Mouse (Mus musculus): ENCODE measurements around the gene Esm1. TPM values are rescaled to one million over a fixed set of nuclear protein-coding genes. Genes with fewer than 3 reads are reported as not detected.
A peak's percentile ranks its signal among the peaks of the same experiment; 100 is the strongest.
"Not testable (repeated sequence)": the region's sequence is repeated elsewhere in the genome, so short reads cannot be mapped to it uniquely, and the experiment has no call there.

Gene Esm1
- polyA plus RNA-seq, 1 experiment from 2014 or later: 3.1 TPM

DNA sequence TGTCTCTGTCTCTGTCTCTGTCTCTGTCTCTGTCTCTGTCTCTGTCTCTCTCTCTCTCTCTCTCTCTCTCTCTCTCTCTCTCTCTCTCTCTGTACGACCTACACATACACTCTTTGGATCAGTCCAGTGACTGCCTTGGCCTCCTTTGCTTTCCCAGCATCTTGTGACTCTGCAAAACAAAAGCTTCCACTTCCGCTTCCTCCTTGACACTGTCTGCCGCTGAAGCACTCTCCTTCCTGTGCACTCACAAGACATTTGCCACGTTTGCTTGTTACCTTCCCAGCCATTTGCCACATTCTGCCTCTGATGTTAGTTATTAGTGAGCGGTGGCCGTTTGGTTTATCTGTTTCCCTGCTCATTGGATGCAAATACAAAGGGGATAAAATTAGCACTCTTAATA is 32.7 kb downstream of the Esm1 start:
- H3K4me1 ChIP-seq: no peaks in the 10 kb centered on the region
- H3K4me2 ChIP-seq (replicated peaks): no peak overlapping the region
- WGBS: 56% methylated on average over 6 of the region's 6 CpGs
- no peak overlapping the region for H3K4me3 ChIP-seq (replicated peaks)
- no peak for ATAC-seq (ENCODE audit: insufficient number of reproducible peaks, low FRiP score, low TSS enrichment, low read depth)
- no peak overlapping the region for H3K27ac ChIP-seq (replicated peaks)
- no peaks in the 10 kb centered on the region for H3K27me3 ChIP-seq
- no peak overlapping the region for H3K9ac ChIP-seq
- no peaks in the 10 kb centered on the region for H3K9me3 ChIP-seq (replicated peaks)
- no peaks in the 10 kb centered on the region for H3K36me3 ChIP-seq

DNA sequence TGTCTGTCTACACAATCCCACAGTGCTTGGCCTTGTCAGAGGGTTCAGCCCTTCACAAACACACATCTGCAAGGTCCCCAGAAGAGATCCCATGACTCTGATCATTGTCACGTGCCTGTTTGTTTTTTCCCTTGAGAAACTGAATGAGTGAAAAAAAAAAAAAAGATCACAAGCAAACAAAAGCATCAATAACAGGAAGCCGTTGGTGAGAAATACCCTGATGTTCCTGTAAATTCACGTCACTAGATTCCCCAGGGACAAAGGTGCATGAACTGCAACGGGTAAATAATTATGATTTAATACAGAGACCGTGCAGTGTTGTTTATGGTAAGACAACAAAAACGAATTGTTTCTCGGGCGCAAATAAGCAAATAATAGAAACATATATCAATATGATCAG is 35.6 kb downstream of the Esm1 start:
- Histone ChIP-seq H3K36me3 (no peaks in the 10 kb centered on the region), H3K9me3 (replicated peaks) (no peaks in the 10 kb centered on the region), H3K27ac (replicated peaks) (no peak overlapping the region), H3K9ac (no peak overlapping the region), H3K4me2 (replicated peaks) (no peak overlapping the region), H3K4me3 (replicated peaks) (no peak overlapping the region), H3K27me3 (no peaks in the 10 kb centered on the region), H3K4me1 (no peaks in the 10 kb centered on the region)
- no peak for ATAC-seq (ENCODE audit: insufficient number of reproducible peaks, low FRiP score, low TSS enrichment, low read depth)
- WGBS: 76% methylated on average over 8 of the region's 8 CpGs

DNA sequence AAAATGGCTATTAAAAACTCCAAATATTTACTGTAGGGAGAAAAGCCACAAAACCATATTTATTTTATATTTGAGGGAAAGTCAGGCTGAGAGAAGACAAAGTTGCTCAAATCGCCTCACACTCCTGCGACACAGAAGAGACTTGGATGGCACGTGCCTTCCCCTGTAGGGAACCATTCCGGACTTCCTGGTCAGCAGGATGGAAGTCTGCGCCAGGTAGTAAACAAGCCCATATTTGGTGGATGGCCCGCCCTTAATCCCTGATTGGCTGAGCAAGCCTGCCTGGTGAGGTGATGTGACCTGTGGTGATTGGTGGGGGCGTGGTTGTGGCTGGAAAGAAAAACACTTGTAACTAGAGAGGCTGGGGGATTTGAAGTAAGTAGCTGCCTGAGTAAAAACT is 43.1 kb downstream of the Esm1 start:
- H3K4me3 ChIP-seq (replicated peaks); H3K27ac ChIP-seq (replicated peaks); H3K9ac ChIP-seq; H3K9me3 ChIP-seq (replicated peaks); H3K36me3 ChIP-seq; H3K27me3 ChIP-seq; H3K4me1 ChIP-seq; H3K4me2 ChIP-seq (replicated peaks); ATAC-seq (ENCODE audit: insufficient number of reproducible peaks, low FRiP score, low TSS enrichment, low read depth): not testable (repeated sequence)
- WGBS: 76% methylated on average over 7 of the region's 7 CpGs

DNA sequence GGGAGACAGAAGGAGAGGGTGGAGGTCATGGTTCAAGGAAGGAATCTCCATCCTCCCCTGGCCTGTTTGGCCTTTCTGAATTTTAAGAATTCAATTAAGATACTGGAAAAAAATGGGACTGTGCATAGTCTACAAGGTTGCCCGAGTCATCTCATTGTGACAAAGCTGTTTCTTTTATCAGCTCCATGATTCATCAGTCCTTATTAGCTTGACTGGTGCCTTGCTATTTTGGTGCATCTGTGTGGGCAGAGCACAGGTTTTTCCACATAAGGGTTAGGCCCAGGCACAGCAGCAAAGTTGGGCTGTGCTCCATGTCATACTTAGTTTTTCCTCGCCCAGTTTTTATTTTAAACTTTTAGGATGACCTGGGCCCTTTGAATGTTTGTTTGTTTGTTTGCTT is 47.3 kb downstream of the Esm1 start:
- Histone ChIP-seq H3K27me3 (no peaks in the 10 kb centered on the region), H3K27ac (replicated peaks) (no peak overlapping the region), H3K9me3 (replicated peaks) (no peaks in the 10 kb centered on the region), H3K4me3 (replicated peaks) (no peak overlapping the region), H3K4me1 (no peaks in the 10 kb centered on the region), H3K36me3 (no peaks in the 10 kb centered on the region), H3K4me2 (replicated peaks) (no peak overlapping the region), H3K9ac (no peak overlapping the region)
- ATAC-seq (ENCODE audit: insufficient number of reproducible peaks, low FRiP score, low TSS enrichment, low read depth): no peak
- 93% methylated on average over 2 of the region's 2 CpGs for WGBS

DNA sequence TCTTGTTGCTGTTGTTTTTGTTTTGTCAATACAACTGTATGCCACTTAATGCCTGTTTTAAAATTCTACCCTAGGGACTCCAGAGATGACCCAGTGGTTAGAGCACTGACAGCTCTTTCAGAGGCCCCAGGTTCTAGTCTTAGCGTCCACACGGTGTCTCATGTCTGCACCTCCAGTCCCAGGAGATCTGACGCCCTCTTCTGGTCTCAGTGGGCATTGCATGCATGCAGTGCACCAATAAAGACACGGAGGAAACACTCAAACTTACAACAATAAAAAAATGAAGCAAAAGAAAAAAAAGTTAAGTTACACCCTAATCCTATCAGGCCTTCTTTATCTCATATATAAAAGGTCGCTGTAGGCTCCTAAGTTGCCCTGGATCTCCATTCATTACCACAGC is 47.7 kb downstream of the Esm1 start:
- H3K36me3 ChIP-seq: no peaks in the 10 kb centered on the region
- WGBS: 38% methylated on average over 5 of the region's 5 CpGs
- H3K27ac ChIP-seq (replicated peaks): no peak overlapping the region
- no peak overlapping the region for H3K4me3 ChIP-seq (replicated peaks)
- ATAC-seq (ENCODE audit: insufficient number of reproducible peaks, low FRiP score, low TSS enrichment, low read depth): no peak
- no peak overlapping the region for H3K9ac ChIP-seq
- H3K27me3 ChIP-seq: no peaks in the 10 kb centered on the region
- no peaks in the 10 kb centered on the region for H3K9me3 ChIP-seq (replicated peaks)
- no peak overlapping the region for H3K4me2 ChIP-seq (replicated peaks)
- no peaks in the 10 kb centered on the region for H3K4me1 ChIP-seq

DNA sequence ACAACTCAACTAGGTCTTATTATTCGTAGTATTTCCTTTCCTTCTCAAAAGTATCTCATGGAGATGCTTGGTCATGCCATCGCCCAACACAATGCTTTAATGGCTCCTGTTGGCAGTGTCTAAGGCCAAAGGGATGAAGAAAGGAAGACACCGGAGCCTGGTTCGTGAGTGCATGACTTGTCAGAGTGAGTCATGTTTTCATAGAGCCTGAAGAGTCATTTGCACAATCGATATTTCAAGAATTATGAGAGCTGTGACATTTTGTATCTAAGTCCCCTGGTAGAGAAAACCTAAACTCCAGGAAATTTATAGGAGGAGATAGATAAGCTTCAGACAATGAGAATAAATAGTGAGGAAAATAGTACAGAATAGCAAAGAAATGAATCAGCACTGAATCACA is 49.8 kb downstream of the Esm1 start:
- no peak for ATAC-seq (ENCODE audit: insufficient number of reproducible peaks, low FRiP score, low TSS enrichment, low read depth)
- H3K9ac ChIP-seq: no peak overlapping the region

DNA sequence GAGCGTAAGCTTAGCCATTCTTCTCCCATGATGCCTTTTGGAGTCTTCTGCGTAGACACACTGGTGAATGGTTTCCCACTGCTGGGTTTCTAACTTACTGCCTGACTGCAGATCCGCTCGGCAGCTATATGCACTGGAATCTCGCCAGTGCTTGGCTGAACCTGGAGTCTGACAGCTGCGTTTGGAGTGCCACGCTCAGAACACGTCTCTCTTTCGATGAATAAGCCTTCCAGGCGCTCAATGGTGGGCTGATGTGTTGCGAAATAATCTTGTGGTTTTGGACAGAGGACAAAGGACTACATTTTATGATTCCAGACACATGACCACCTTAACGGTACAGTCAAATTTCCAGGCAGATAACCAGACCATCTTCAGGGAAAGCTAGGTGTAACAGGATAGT is 53.4 kb downstream of the Esm1 start:
- 46% methylated on average over 12 of the region's 12 CpGs for WGBS
- Histone ChIP-seq H3K27me3 (0 out of 2 replicates have a peak, but pooled peaks cover 3% of the 10 kb centered on the region), H3K9ac (no peak overlapping the region), H3K4me3 (replicated peaks) (no peak overlapping the region), H3K4me1 (peaks cover 5% of the 10 kb centered on the region; the same call in 1 of the 2 replicates), H3K36me3 (no peaks in the 10 kb centered on the region), H3K9me3 (replicated peaks) (no peaks in the 10 kb centered on the region), H3K4me2 (replicated peaks) (no peak overlapping the region), H3K27ac (replicated peaks) (no peak overlapping the region)
- ATAC-seq (ENCODE audit: insufficient number of reproducible peaks, low FRiP score, low TSS enrichment, low read depth): no peak

More for the DNA sequence above, 49.8 kb downstream of the Esm1 start:
- no peak overlapping the region for H3K4me3 ChIP-seq (replicated peaks)
- 89% methylated on average over 5 of the region's 5 CpGs for WGBS
- H3K9me3 ChIP-seq (replicated peaks): no peaks in the 10 kb centered on the region
- H3K4me1 ChIP-seq: peaks cover 5% of the 10 kb centered on the region; the same call in 1 of the 2 replicates
- H3K36me3 ChIP-seq: no peaks in the 10 kb centered on the region
- H3K27ac ChIP-seq (replicated peaks): no peak overlapping the region
- H3K4me2 ChIP-seq (replicated peaks): no peak overlapping the region
- no peaks in the 10 kb centered on the region for H3K27me3 ChIP-seq

DNA sequence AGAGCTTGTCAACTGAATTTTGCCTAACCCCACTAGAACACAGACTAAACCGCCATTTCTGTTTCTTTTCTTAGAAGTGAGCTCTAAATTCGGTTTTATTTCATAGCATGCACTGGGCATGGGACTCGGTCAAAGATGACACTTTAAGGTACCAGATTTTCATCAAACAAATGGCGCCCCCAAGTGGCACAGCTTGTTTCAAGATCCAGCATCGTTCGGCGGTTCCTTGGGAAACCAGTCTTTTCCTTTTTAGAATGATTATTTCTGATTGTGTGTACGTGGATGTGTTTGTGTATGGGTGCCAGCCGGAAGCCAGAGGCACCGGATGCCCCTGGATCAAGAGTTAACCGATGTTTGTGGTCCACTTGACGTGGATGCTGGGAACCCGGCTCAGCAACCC is 55.8 kb downstream of the Esm1 start:
- H3K4me1 ChIP-seq: peaks cover 5% of the 10 kb centered on the region; the same call in 1 of the 2 replicates
- 0 out of 2 replicates have a peak, but pooled peaks cover 3% of the 10 kb centered on the region for H3K27me3 ChIP-seq
- H3K4me2 ChIP-seq (replicated peaks): no peak overlapping the region
- 23% methylated on average over 13 of the region's 13 CpGs for WGBS
- H3K27ac ChIP-seq (replicated peaks): no peak overlapping the region
- H3K4me3 ChIP-seq (replicated peaks): no peak overlapping the region
- no peak overlapping the region for H3K9ac ChIP-seq
- no peaks in the 10 kb centered on the region for H3K9me3 ChIP-seq (replicated peaks)
- no peak for ATAC-seq (ENCODE audit: insufficient number of reproducible peaks, low FRiP score, low TSS enrichment, low read depth)
- H3K36me3 ChIP-seq: no peaks in the 10 kb centered on the region

DNA sequence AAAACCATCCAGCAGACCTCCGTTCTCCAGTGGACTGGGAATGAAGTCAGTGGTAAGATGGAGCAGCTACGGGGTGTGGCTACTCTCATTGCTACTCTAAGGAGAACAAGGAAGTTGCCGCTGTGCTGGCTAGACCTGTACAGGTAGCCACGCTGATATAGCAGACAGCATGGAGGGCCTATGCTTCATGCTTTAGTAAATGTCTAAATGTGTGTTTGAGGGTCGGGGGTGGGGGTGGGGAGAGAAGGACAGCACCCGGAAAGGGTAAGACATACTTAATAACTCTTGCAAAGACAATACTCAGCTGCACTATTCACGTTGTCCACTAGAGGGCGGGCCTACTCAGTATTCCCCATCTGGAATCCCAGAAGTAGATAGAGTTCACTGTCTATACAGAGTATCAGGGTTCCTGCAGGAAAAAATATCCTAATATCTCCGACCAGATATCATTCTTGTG is 57.1 kb downstream of the Esm1 start:
- ATAC-seq (ENCODE audit: insufficient number of reproducible peaks, low FRiP score, low TSS enrichment, low read depth): no peak
- no peak overlapping the region for H3K27ac ChIP-seq (replicated peaks)
- H3K4me3 ChIP-seq (replicated peaks): no peak overlapping the region
- 0 out of 2 replicates have a peak overlapping the region, but pooled peaks have one; percentile 15 for H3K4me2 ChIP-seq (replicated peaks)
- peaks cover 5% of the 10 kb centered on the region; the same call in 1 of the 2 replicates for H3K4me1 ChIP-seq
- H3K27me3 ChIP-seq: 0 out of 2 replicates have a peak, but pooled peaks cover 3% of the 10 kb centered on the region
- WGBS: 30% methylated on average over 9 of the region's 9 CpGs
- H3K36me3 ChIP-seq: no peaks in the 10 kb centered on the region
- H3K9ac ChIP-seq: no peak overlapping the region
- H3K9me3 ChIP-seq (replicated peaks): no peaks in the 10 kb centered on the region

DNA sequence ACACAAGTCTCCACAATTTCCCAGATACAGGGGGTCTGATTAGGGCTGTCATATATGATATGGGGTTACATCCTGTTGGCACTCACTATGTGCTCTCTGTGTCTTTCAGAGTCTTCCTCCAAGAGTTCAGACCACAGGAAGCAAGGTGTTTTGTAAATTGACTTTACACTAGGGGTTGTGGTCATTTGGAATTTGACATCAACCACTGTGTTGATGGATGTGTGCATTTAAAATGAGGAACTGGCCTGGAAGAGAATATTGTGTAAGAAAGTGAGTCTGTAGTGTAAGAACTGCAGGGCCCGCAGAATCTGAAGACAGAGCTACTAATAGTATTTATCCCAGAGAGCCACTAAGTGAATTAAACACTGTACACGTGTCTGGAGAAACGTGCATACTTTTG is 57.7 kb downstream of the Esm1 start:
- Histone ChIP-seq H3K36me3 (no peaks in the 10 kb centered on the region), H3K27me3 (0 out of 2 replicates have a peak, but pooled peaks cover 3% of the 10 kb centered on the region), H3K4me1 (peaks cover 5% of the 10 kb centered on the region; the same call in 1 of the 2 replicates), H3K4me3 (replicated peaks) (no peak overlapping the region), H3K9me3 (replicated peaks) (no peaks in the 10 kb centered on the region), H3K4me2 (replicated peaks) (no peak overlapping the region), H3K9ac (no peak overlapping the region), H3K27ac (replicated peaks) (no peak overlapping the region)
- ATAC-seq (ENCODE audit: insufficient number of reproducible peaks, low FRiP score, low TSS enrichment, low read depth): no peak
- WGBS: 75% methylated on average over 3 of the region's 3 CpGs
